Mouse (Mus musculus) Patski (cell line): ENCODE measurements around the gene Art1. TPM values are rescaled to one million over a fixed set of nuclear protein-coding genes. Genes with fewer than 3 reads are reported as not detected.

Experiments
- ATAC-seq: fragments of 100-300 bp; one replicate; pipeline ENCODE4 v1.8.0; 2021
- CTCF ChIA-PET: fragments of 350-600 bp; sonication (Branson Sonifier 250); formaldehyde crosslinking; loops from one replicate; lab custom pipeline; 2022; ENCODE audit warnings: inconsistent platforms; lab: Charles Lee
- POLR2A ChIA-PET: fragments of 350-600 bp; sonication (Branson Sonifier 250); formaldehyde crosslinking; loops from one replicate; lab custom pipeline; 2022; ENCODE audit warnings: antibody characterized with exemption, inconsistent platforms; lab: Charles Lee
- DNase-seq: peaks from one replicate; pipeline ENCODE4 v3.0.0-alpha.2; 2011; ENCODE audit warnings: low read depth, low spot score
- H3K27me3 ChIP-seq: fragments of 371-371 bp; one replicate; pipeline ENCODE4 v1.5.1; 2021
- CTCF ChIP-seq: fragments of 100-300 bp; IDR thresholded peaks from one replicate; pipeline ENCODE4 v1.5.1; 2021
- in situ Hi-C: fragments of 300-500 bp; cut with MboI; formaldehyde crosslinking; loops from 3 replicates; pipeline ENCODE4 v1.11.1; 2018; ENCODE audit warnings: low pct_unique_long_range_greater_than_20kb, mixed read lengths
- polyA plus RNA-seq: library from polyadenylated mRNA; unstranded; gene quantifications from one replicate; pipeline ENCODE4 v1.2.3, GENCODE M21; 2021

Gene Art1
- polyA plus RNA-seq: not detected

DNA sequence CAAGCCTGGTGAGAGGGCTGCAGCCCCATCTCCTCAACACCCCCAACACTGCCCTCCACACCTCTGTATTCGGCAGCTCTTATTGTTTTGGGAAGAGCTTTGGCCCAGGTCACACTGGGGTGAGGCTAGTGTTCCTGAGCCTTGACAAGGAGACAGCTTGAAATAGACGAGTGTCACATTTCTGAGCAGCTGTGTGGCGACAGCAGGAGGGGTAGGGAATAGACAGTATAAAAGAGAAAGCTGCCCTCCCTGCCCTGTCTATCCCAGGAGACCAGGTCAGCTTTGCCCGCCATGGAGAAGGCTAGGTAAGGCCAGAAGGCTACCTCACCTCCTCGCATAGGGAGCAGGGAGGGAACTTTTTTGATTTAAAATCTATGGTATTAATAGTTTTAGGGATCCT, at the start of gene Art1:
TSS of gene Art1 (plus strand) at position 257 of the 400 bp plus-strand sequence.
- ChIA-PET CTCF (no interaction called here), POLR2A (interaction anchor here (0.5 to 0.7 kb wide), 2 partner anchors 45 to 80 kb away, joined by 4 read pairs; no protein-coding TSS in a partner anchor)
- in situ Hi-C loops: no loop called here
- ATAC-seq (no peak), DNase-seq (no peak)
- no peaks in the 10 kb centered on the region for H3K27me3 ChIP-seq
- TF ChIP-seq CTCF: no peak

DNA sequence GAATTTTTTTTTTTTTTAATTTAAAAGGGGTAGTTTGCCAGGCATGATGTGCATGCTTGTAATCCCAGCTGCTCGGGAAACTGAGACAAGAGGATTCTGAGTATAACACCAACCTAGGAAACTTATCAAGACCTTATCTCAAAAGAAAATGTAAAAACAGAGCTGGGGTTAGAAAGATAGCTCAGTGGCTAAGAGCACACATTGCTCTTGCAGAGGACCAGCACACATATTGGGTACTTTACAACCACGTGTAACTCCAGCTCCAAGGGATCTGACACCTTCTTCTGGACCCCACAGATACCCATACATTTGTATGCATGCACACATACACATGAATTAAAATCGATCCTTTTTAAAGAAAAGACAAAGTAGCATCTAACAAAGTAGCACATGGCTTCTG, 40.2 kb upstream of the Art1 start:
- in situ Hi-C loops: no loop called here
- CTCF ChIA-PET: interaction anchor here (1.0 kb wide), 1 partner anchor 34 kb away, joined by 3 read pairs; no protein-coding TSS in a partner anchor
- POLR2A ChIA-PET: interaction anchor here (0.7 kb wide), 1 partner anchor 170 kb away, joined by 4 read pairs; no protein-coding TSS in a partner anchor

DNA sequence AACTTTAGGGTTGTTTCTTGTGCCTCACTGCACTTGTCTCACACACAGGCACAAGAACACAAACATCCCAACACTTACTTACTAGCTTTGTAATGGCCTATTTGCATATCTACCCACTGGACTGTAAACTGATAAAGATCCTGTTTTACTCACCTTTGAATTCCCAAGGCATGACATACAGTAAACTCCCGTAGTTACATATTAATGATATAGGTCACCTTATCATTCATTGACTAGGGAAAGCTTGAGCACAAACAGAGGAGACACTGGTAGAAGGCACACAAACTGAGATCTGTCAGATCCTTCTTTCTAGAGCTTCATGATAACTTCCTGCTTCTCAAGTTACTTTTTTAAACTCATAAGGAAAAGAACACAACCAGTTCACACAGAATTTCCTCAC, 39.3 kb upstream of the Art1 start:
- no peak for TF ChIP-seq CTCF
- DNase-seq (no peak), ATAC-seq (no peak)
- H3K27me3 ChIP-seq: no peaks in the 10 kb centered on the region
- in situ Hi-C loops: no loop called here
- POLR2A ChIA-PET: interaction anchor here (1.1 kb wide), 1 partner anchor 87 kb away, joined by 3 read pairs; no protein-coding TSS in a partner anchor
- CTCF ChIA-PET: interaction anchor here (1.2 kb wide), 1 partner anchor 16 kb away, joined by 3 read pairs; no protein-coding TSS in a partner anchor

More for the DNA sequence above, 40.2 kb upstream of the Art1 start:
- DNase-seq (no peak), ATAC-seq (no peak)
- no peaks in the 10 kb centered on the region for H3K27me3 ChIP-seq
- no peak for TF ChIP-seq CTCF

DNA sequence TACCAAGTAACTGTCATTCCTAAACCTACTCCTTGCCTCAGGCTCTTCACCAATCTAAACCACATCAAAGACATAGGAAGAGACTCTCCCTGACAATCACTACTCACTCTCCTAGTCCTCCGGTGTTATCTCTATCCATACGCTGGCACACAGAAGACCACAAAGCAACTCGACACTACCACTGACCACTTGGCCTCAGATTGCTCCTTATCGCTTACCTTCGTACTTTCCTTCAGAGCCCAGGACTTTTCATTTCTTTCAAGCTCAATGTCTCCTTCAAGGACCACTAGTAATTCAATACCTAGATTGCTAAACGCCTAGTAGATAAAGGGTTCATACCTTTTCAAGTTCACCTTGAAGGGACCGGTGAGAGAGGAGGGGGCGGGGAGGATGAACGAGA, 37.7 kb upstream of the Art1 start:
- TF ChIP-seq CTCF: no peak

DNA sequence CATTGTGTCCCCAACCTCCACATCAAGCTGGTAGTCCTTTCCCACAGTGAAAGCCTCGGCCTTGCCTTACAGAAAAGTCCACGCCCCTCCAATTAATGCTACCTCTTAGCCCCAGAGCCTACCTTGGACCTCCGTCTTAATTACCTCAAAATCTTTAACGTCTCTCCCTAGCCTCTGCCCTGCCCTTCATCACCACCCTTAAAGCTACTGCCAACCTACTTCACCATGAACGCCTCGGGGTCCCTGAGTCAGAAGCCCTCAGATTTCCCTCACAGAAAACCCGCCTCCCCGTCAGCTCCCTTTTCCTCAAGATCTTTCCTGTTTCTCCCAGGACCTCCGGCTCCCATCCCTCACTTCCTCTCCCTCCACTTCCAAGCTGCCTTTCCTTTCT, 36.9 kb upstream of the Art1 start:
- DNase-seq: no peak
- POLR2A ChIA-PET: no interaction called here
- H3K27me3 ChIP-seq: no peaks in the 10 kb centered on the region
- peak; percentile 4 for ATAC-seq
- CTCF ChIA-PET: interaction anchor here (1.1 kb wide), 1 partner anchor 144 kb away, joined by 3 read pairs; no protein-coding TSS in a partner anchor
- in situ Hi-C loops: no loop called here
- no peak for TF ChIP-seq CTCF

More for the DNA sequence above, 37.7 kb upstream of the Art1 start:
- ATAC-seq: no peak
- CTCF ChIA-PET: interaction anchor here (1.1 kb wide), 1 partner anchor 65 kb away, joined by 3 read pairs; no protein-coding TSS in a partner anchor
- POLR2A ChIA-PET: interaction anchor here (0.6 kb wide), 1 partner anchor 9 kb away, joined by 3 read pairs; no protein-coding TSS in a partner anchor
- no peak for DNase-seq
- H3K27me3 ChIP-seq: no peaks in the 10 kb centered on the region
- in situ Hi-C loops: no loop called here

DNA sequence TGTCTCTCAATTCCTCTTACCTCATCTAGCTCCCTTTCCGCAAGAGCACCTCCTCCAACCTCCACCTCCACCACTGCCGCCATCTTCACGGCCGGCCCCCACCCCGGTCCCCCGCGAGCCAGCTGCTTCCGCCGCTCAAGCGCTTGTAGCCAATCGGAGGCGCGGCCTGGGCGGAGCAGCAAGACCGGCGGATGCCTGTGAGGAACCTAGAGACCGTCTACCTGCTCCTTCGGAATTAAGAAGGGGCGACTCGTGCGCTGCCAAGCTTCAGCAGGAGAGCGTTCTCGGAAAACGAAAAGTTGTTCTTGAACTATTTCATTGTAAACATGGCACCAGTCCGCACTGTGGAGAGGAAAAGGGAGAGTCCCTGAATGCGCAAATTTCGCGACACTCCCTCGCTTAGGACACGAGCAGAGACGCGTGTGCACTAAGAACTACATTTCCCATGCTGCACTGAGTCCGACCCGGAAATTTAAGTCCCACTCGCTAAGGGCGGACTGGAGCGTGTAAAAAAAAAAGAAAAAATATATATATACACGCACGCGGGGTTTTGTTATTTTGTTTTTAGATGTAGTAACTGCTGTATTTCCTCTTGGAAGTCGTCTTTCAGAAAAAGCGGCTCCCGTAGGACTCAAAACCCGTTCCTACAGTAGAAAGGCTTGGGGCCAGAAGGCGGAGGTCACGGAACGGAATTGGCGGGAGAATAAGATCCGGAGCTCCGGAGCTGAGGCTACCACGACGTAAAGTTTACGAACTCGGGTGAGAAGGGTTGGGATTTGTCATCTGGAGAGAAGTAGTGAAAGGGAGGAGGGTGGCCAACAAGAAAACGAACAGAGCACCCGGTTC, 36.3 kb upstream of the Art1 start, which contains the start of the genes Rnf121, Xndc1 and Xntrpc:
TSS of gene Rnf121 (minus strand) at position 424 of the 846 bp plus-strand sequence.
TSS of gene Xndc1 (plus strand) at position 466 of the 846 bp plus-strand sequence.
TSS of gene Xntrpc (plus strand) at position 668 of the 846 bp plus-strand sequence.
- CTCF ChIA-PET: interaction anchor here (1.1 kb wide), 1 partner anchor 145 kb away, joined by 3 read pairs; no protein-coding TSS in a partner anchor

DNA sequence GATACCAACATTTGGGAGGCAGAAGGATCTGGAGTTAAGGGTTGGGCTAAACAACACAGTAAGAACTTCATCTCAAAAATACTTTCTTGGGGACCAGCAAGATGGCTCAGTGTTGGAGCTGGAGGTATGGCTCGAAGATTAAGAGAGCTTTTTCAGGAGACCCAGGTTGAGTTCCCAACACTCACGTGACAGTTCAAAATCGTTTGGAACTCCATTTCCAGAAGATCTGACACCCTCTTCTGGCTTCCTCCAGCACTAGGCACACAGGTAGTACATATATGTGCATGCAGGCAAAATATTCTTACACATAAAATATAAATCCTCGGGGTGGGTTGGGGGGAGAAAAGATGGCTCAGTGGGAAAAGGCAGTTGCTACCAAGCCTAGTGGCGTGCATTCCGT, 35.2 kb upstream of the Art1 start:
- DNase-seq (no peak), ATAC-seq (no peak)
- in situ Hi-C loops: no loop called here
- no peak for TF ChIP-seq CTCF
- ChIA-PET CTCF (interaction anchor here (1.0 kb wide), 1 partner anchor 413 kb away, joined by 3 read pairs; no protein-coding TSS in a partner anchor), POLR2A (interaction anchor here (0.9 kb wide), 1 partner anchor 10 kb away, joined by 4 read pairs; no protein-coding TSS in a partner anchor)
- no peaks in the 10 kb centered on the region for H3K27me3 ChIP-seq

More for the DNA sequence above, 36.3 kb upstream of the Art1 start, which contains the start of the genes Rnf121, Xndc1 and Xntrpc:
- no peak for TF ChIP-seq CTCF
- POLR2A ChIA-PET: interaction anchor here (0.9 kb wide), 1 partner anchor 9 kb away, joined by 4 read pairs; no protein-coding TSS in a partner anchor
- H3K27me3 ChIP-seq: no peaks in the 10 kb centered on the region
- peak; percentile 64 for DNase-seq
- in situ Hi-C loops: no loop called here
- ATAC-seq: peak; percentile 96

DNA sequence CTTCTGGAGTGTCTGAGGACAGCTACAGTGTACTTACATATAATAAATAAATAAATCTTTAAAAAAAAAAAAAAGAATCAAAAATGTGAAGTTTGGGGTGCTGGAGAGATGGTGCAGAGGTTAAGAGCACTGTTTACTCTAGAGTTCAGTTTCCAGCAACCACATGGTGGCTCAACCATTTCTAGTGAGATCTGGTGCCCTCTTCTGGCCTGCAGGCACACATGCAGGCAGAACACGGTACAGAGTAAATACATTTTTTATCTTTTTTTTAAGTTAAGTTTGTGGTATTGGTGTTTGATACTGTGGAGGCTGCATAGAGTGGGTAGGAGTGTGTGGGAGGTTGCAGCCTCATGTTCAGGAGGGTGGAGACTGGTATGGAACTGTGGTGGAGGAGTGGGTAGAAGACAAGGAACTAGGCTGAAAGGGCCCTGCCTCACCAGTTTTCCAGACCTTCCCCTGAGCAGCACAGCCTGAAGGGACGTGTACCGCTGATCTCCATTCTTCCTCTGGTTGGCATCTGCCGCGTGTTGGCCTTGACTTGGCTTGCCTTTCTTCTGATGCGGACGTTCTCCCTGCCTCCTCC, 24.7 kb upstream of the Art1 start:
- in situ Hi-C loops: loop anchor here (5.0 kb wide), 2 partner anchors 160 to 415 kb away; partner anchors contain the start of gene Clpb
- ChIA-PET CTCF (interaction anchor here (0.5 to 0.6 kb wide), 2 partner anchors 151 to 162 kb away, joined by 3 read pairs; no protein-coding TSS in a partner anchor), POLR2A (no interaction called here)
- H3K27me3 ChIP-seq: no peaks in the 10 kb centered on the region
- ATAC-seq (no peak), DNase-seq (no peak)
- TF ChIP-seq CTCF: peak; percentile 68

DNA sequence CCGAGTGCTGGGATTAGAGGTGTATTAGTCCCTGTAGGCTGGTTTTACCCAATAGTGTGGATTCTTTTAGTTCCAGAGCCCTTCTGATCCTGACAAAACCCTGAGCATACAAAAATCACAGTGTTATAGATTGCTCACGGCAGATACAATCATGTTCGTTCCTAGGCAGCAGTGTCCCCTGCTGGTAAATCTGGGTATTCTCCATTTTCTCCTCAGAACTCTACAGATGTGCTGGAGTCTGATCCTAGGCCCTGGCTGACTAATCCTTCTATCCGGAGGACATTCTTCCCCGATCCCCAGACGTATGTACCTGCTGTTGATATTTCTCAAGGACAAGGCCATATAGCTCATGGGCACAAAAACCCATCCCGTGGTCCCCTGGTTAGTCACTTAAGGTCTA, 23.0 kb upstream of the Art1 start:
- no peak for TF ChIP-seq CTCF
- no peak for DNase-seq
- POLR2A ChIA-PET: no interaction called here
- CTCF ChIA-PET: interaction anchor here (0.9 to 1.7 kb wide), 2 partner anchors 63 to 425 kb away, joined by 3 to 4 read pairs; no protein-coding TSS in a partner anchor
- H3K27me3 ChIP-seq: no peaks in the 10 kb centered on the region
- in situ Hi-C loops: loop anchor here (5.0 kb wide), 2 partner anchors 161 to 416 kb away; partner anchors contain the start of gene Clpb
- no peak for ATAC-seq

DNA sequence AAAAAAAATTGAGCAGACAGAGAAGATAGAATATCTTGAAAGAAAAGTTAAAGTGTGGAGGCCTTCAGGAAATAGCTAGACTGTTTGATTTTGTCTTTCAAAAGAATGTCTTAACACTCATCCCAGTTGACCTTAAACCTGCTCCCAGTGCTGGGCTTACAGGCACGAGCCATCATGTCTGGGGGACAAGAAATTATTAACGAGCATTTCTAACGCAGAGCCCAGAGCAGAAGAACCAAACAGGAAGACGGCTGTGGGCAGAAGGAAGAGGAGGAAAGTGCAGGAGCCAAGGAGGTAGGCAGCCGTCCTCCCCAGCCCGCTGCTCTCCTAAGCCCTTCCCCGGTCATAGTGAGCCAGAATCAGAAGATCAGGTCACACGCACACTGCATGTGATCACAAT, 21.2 kb upstream of the Art1 start:
- TF ChIP-seq CTCF: no peak
- CTCF ChIA-PET: interaction anchor here (1.1 kb wide), 1 partner anchor 21 kb away, joined by 3 read pairs; no protein-coding TSS in a partner anchor
- in situ Hi-C loops: no loop called here
- no peak for ATAC-seq
- DNase-seq: no peak
- POLR2A ChIA-PET: no interaction called here
- H3K27me3 ChIP-seq: no peaks in the 10 kb centered on the region
